Mouse (Mus musculus) olfactory bulb, adult 2 months (tissue): Measurements from ENCODE around the gene Dapk1.

Source experiments
- CTCF ChIP-seq: fragments of 200-500 bp; IDR thresholded peaks from 2 replicates; pipeline ENCODE4 v1.5.1; 2012; ENCODE audit warnings: low read depth, mild to moderate bottlenecking, low read length, moderate library complexity; ENCODE audit not compliant: insufficient read depth
- POLR2A ChIP-seq: fragments of 200-500 bp; IDR thresholded peaks from 2 replicates; pipeline ENCODE4 v1.6.1; 2012; ENCODE audit warnings: mild to moderate bottlenecking, low read depth, low read length, moderate library complexity; ENCODE audit not compliant: insufficient read depth

- TF ChIP-seq CTCF = no peak
- TF ChIP-seq POLR2A = no peak
These were observed 207.9 kb downstream of the Dapk1 start for GRCm38 (mm10) chr13:60809690-60810089.
